Mouse (Mus musculus): Measurements from ENCODE around the gene Cyp2c40.
"Not testable (repeated sequence)": the region's sequence is repeated elsewhere in the genome, so short reads cannot be mapped to it uniquely, and the experiment has no call there.

DNA sequence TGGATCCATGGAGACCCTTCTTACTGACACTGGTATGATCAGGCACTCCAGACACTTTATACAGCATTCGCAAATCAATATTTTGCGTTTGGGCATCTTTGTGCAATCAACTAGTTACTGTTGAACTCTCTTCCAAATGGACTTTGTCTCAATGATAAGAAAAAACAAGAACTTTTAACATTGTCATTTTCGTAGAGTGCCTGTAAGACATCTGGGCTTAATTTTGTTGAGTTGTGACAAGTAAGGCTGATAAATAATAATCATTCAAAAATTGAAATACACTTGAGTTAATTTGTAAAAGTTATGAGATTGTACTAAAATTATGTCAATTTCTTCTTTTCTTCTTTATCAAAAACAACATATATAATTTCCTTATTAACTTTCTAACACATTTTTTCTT, at the start of gene Cyp2c40:
- TF ChIP-seq CTCF (IDR thresholded peaks at IDR 0.05 in 2 of 3, conservative IDR thresholded peaks at IDR 0.05 in 1 of 3; ENCODE audit: control insufficient read depth in 1 of 3, insufficient read depth in 1 of 3, low read depth in 2 of 3, low read length in 3 of 3, poor library complexity in 1 of 3, severe bottlenecking in 1 of 3); EP300 (IDR thresholded peaks at IDR 0.05; ENCODE audit: low read depth in 1 of 2, low read length in 2 of 2); USF1 (IDR thresholded peaks at IDR 0.05; ENCODE audit: low read depth, low read length); POLR2A (IDR thresholded peaks at IDR 0.05; ENCODE audit: control insufficient read depth in 1 of 2, insufficient read depth in 1 of 2, low read depth in 1 of 2, low read length in 2 of 2, poor library complexity in 1 of 2): not testable (repeated sequence)

Data from MEL (cell line).